In the genomic region with DNA sequence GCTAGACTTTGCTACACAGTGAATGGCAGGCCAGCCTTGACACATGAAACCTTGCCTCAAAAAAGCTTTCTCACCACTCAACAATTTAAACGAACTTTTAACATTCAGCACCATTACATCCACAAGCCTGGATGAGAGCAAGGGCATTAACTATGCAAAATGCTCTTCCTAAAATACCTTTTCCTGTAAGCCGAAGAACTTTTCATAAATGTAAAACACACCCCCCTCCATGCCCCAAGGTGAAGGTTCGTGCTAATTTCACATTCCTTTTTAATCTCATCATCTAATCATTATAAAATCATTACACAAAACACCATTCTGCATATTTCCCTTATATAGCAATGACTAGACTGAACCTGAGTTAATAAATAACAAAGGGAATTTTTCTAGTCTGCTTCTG, we compare ENCODE assay signal across 28 mouse cellular contexts. TPM values are rescaled to one million over a fixed set of nuclear protein-coding genes. Genes with fewer than 3 reads are reported as not detected.
DNase-seq lines count a peak whose midpoint lies in the region; ATAC-seq and TF ChIP-seq lines count a peak whose summit lies in the region.
"Had no signal": no experiment of that assay in that cellular context is flagged by ENCODE, and none has a peak within 500 bp of the region (broad histone marks: within the 10 kb centered on the region; RNA-seq: fewer than 3 reads in every experiment).

No protein-coding gene starts in this region.

- H3K36me3 ChIP-seq in kidney, adult 2 months (ENCODE audit: control insufficient read depth, insufficient read depth, low read length), result peaks cover 7% of the 10 kb centered on the region
- peaks cover 28% of the 10 kb centered on the region for H3K36me3 ChIP-seq in kidney, embryonic 15.5 days
- peaks cover 7% of the 10 kb centered on the region; the same call in 1 of the 2 replicates for H3K36me3 ChIP-seq in kidney, postnatal 0 days (ENCODE audit: insufficient read depth, low read length)
- peaks cover 4% of the 10 kb centered on the region; the same call in 1 of the 2 replicates for H3K36me3 ChIP-seq in heart, embryonic 11.5 days (ENCODE audit: control insufficient read depth, insufficient read depth, low read length)
- H3K36me3 ChIP-seq: forebrain, embryonic 10.5 days; forebrain, embryonic 12.5 days had no signal

- no peak for TF ChIP-seq POLR2A in kidney, adult 2 months (IDR thresholded peaks at IDR 0.05; ENCODE audit: low read depth, low read length)

- peak overlapping the region; percentile 97 for H3K27ac ChIP-seq in kidney, adult 2 months (ENCODE audit: insufficient read depth, low read depth, low read length)
- H3K27ac ChIP-seq in kidney, embryonic 15.5 days, result peak overlapping the region; percentile 11; the same call in 1 of the 2 replicates
- no peak overlapping the region for H3K27ac ChIP-seq in kidney, postnatal 0 days
- H3K27ac ChIP-seq in heart, embryonic 11.5 days (ENCODE audit: low read depth, low read length), result no peak overlapping the region
- H3K27ac ChIP-seq: embryonic facial prominence, embryonic 13.5 days; embryonic facial prominence, embryonic 15.5 days; forebrain, embryonic 10.5 days; forebrain, embryonic 12.5 days had no signal

- H3K9me3 ChIP-seq in kidney, embryonic 15.5 days (replicated peaks), result no peaks in the 10 kb centered on the region
- H3K9me3 ChIP-seq in kidney, postnatal 0 days (replicated peaks; ENCODE audit: low read length), result no peaks in the 10 kb centered on the region
- H3K9me3 ChIP-seq in heart, embryonic 11.5 days (replicated peaks; ENCODE audit: control insufficient read depth, low read length), result no peaks in the 10 kb centered on the region
- H3K9me3 ChIP-seq: embryonic facial prominence, embryonic 13.5 days; embryonic facial prominence, embryonic 15.5 days; forebrain, embryonic 10.5 days; forebrain, embryonic 12.5 days; G1E had no signal

- H3K4me3 ChIP-seq in kidney, adult 2 months (ENCODE audit: insufficient read depth, low read depth, low read length), result no peak overlapping the region
- H3K4me3 ChIP-seq in kidney, embryonic 15.5 days (replicated peaks), result no peak overlapping the region
- H3K4me3 ChIP-seq in kidney, postnatal 0 days (replicated peaks; ENCODE audit: low read depth, low read length), result no peak overlapping the region
- no peak overlapping the region for H3K4me3 ChIP-seq in heart, embryonic 11.5 days (ENCODE audit: low read depth, low read length)
- H3K4me3 ChIP-seq: embryonic facial prominence, embryonic 13.5 days; embryonic facial prominence, embryonic 15.5 days; erythroblast, embryonic 14.5 days; forebrain, embryonic 10.5 days; forebrain, embryonic 12.5 days had no signal

- no peaks in the 10 kb centered on the region for H3K27me3 ChIP-seq in kidney, adult 2 months (replicated peaks; ENCODE audit: control insufficient read depth, insufficient read depth, low read length)
- no peaks in the 10 kb centered on the region for H3K27me3 ChIP-seq in kidney, embryonic 15.5 days
- H3K27me3 ChIP-seq in kidney, postnatal 0 days (ENCODE audit: insufficient read depth, low read length), result no peaks in the 10 kb centered on the region
- H3K27me3 ChIP-seq in Patski, result no peaks in the 10 kb centered on the region
- no peaks in the 10 kb centered on the region for H3K27me3 ChIP-seq in heart, embryonic 11.5 days (ENCODE audit: control insufficient read depth, insufficient read depth, low read length)
- H3K27me3 ChIP-seq: CH12.LX; embryonic facial prominence, embryonic 13.5 days; embryonic facial prominence, embryonic 15.5 days; forebrain, embryonic 12.5 days had no signal

- in situ Hi-C loops in Patski (cut with MboI; ENCODE audit: low pct_unique_long_range_greater_than_20kb), result loop anchor here (10.0 kb wide), 2 partner anchors 132 to 732 kb away; a partner anchor contains a TSS

- peaks cover 23% of the 10 kb centered on the region for H3K4me1 ChIP-seq in kidney, adult 2 months (ENCODE audit: control insufficient read depth, insufficient read depth, low read length)
- H3K4me1 ChIP-seq in kidney, embryonic 15.5 days, result peaks cover 20% of the 10 kb centered on the region
- no peaks in the 10 kb centered on the region for H3K4me1 ChIP-seq in kidney, postnatal 0 days (replicated peaks; ENCODE audit: insufficient read depth, low read length)
- no peaks in the 10 kb centered on the region for H3K4me1 ChIP-seq in heart, embryonic 11.5 days (ENCODE audit: control insufficient read depth, insufficient read depth, low read length)
- H3K4me1 ChIP-seq: embryonic facial prominence, embryonic 15.5 days; forebrain, embryonic 12.5 days had no signal

- H3K4me2 ChIP-seq in kidney, embryonic 15.5 days, result no peak overlapping the region
- no peak overlapping the region for H3K4me2 ChIP-seq in kidney, postnatal 0 days (ENCODE audit: low read length)
- no peak overlapping the region for H3K4me2 ChIP-seq in heart, embryonic 11.5 days
- H3K4me2 ChIP-seq: embryonic facial prominence, embryonic 13.5 days; embryonic facial prominence, embryonic 15.5 days; forebrain, embryonic 12.5 days had no signal

- H3K9ac ChIP-seq in kidney, embryonic 15.5 days, result no peak overlapping the region
- H3K9ac ChIP-seq in kidney, postnatal 0 days (ENCODE audit: low read depth, low read length), result no peak overlapping the region
- H3K9ac ChIP-seq in heart, embryonic 11.5 days (ENCODE audit: low read depth, low read length), result no peak overlapping the region
- H3K9ac ChIP-seq: embryonic facial prominence, embryonic 13.5 days; embryonic facial prominence, embryonic 15.5 days; forebrain, embryonic 12.5 days had no signal

- CTCF ChIA-PET in Patski (lab: Charles Lee), result no interaction called here

- POLR2A ChIA-PET in Patski (lab: Charles Lee), result interaction anchor here (0.8 to 1.3 kb wide), 3 partner anchors 9 to 21 kb away, joined by 3 read pairs; a partner anchor contains a TSS

- peak; percentile 60 for DNase-seq in kidney, adult 2 months
- no peak for DNase-seq in kidney, adult 18-20 months
- no peak for DNase-seq in kidney, adult 11 months
- peak; percentile 37 for DNase-seq in kidney, postnatal 0 days (ENCODE audit: low spot score)
- DNase-seq in kidney, postnatal 10 days, result no peak
- no peak for DNase-seq in Patski (ENCODE audit: low read depth, low spot score)
- DNase-seq: adrenal gland, adult 2 months; adrenal gland, postnatal 10 days; adrenal gland, postnatal 25 days; B cell, adult 2 months; cerebellum, adult 11 months; cerebellum, adult 18-20 months; cerebellum, adult 8-10 months; cerebellum, adult 9-11 months; cerebellum, postnatal 14 days; cerebellum, postnatal 36 days; embryo, embryonic 11 days had no signal

- no peak for TF ChIP-seq CTCF in kidney, adult 2 months (conservative IDR thresholded peaks at IDR 0.05; ENCODE audit: insufficient read depth, insufficient read length, low read depth, low read length)
- no peak for TF ChIP-seq CTCF in kidney, postnatal 0 days (IDR thresholded peaks at IDR 0.05; ENCODE audit: low read depth)
- no peak for TF ChIP-seq CTCF in Patski (IDR thresholded peaks at IDR 0.05)

- ATAC-seq in kidney, embryonic 15.5 days (replicated peaks; ENCODE audit: low FRiP score), result no peak
- no peak for ATAC-seq in kidney, postnatal 0 days (replicated peaks; ENCODE audit: low FRiP score, low read depth)
- peak; percentile 72 for ATAC-seq in Patski
- ATAC-seq in heart, embryonic 11.5 days (replicated peaks; ENCODE audit: insufficient number of reproducible peaks, low FRiP score, low TSS enrichment), result no peak
- ATAC-seq: CD4-positive, CD25-positive, alpha-beta regulatory T cell, adult 4 months; forebrain, embryonic 14.5 days had no signal

- WGBS in kidney, adult 2 months, result 38% methylated on average over 3 of the region's 3 CpGs
- WGBS in kidney, embryonic 15.5 days, result 74% methylated on average over 3 of the region's 3 CpGs
- 64% methylated on average over 3 of the region's 3 CpGs for WGBS in kidney, postnatal 0 days
- WGBS in heart, embryonic 11.5 days (ENCODE audit: insufficient replicate concordance), result 73% methylated on average over 3 of the region's 3 CpGs

RNA-seq across cellular contexts. Expression of a gene that starts 19.8 kb away (rescaled TPM):
- polyA plus RNA-seq in kidney, adult 2 months (2012; rRNA removed), result 8.7 and 9.7 TPM in 2 replicates
- 16.3 and 20.1 TPM in 2 replicates for polyA plus RNA-seq in kidney, embryonic 15.5 days (2015; fragmentation: Nextera tagmentation; extraction: Ambion mirVana)
- polyA plus RNA-seq in kidney, postnatal 0 days (2015; fragmentation: Nextera tagmentation; extraction: Ambion mirVana), result 17.3 and 17.9 TPM in 2 replicates
- 44.2 TPM for polyA plus RNA-seq in Patski (2021)
- polyA plus RNA-seq in heart, embryonic 11.5 days (2014; fragmentation: Nextera tagmentation; extraction: Ambion mirVana), result 7.3 and 9.3 TPM in 2 replicates

RNA-seq across cellular contexts. Expression of a gene that starts 25.9 kb away (rescaled TPM):
- polyA plus RNA-seq in kidney, adult 2 months (2012; rRNA removed), result 92.0 and 123 TPM in 2 replicates
- polyA plus RNA-seq in kidney, embryonic 15.5 days (2015; fragmentation: Nextera tagmentation; extraction: Ambion mirVana), result 121 and 125 TPM in 2 replicates
- 254 and 281 TPM in 2 replicates for polyA plus RNA-seq in kidney, postnatal 0 days (2015; fragmentation: Nextera tagmentation; extraction: Ambion mirVana)
- polyA plus RNA-seq in Patski (2021), result 220 TPM
- polyA plus RNA-seq in heart, embryonic 11.5 days (2014; fragmentation: Nextera tagmentation; extraction: Ambion mirVana), result 257 and 291 TPM in 2 replicates

Comparison
In these comparisons a context has a peak if more than half of its experiments do, and no peak if none do; other contexts are left out.
1. DNase-seq: peak in kidney, adult 2 months (single experiment) and kidney, postnatal 0 days (single experiment); none in kidney, adult 18-20 months (single experiment), kidney, adult 11 months (single experiment), kidney, postnatal 10 days (single experiment) and Patski (single experiment).
2. H3K27ac ChIP-seq: peak in kidney, adult 2 months (single experiment) and kidney, embryonic 15.5 days (single experiment); none in kidney, postnatal 0 days (single experiment) and heart, embryonic 11.5 days (single experiment).